Mouse (Mus musculus): ENCODE measurements around the gene Slc16a6.

The Slc16a6 gene

GRCm38 (mm10) chr11:109445438-109446035 is 27.9 kb downstream of the Slc16a6 start:
- peak; percentile 84 for DNase-seq (ENCODE audit: low read depth)

DNA sequence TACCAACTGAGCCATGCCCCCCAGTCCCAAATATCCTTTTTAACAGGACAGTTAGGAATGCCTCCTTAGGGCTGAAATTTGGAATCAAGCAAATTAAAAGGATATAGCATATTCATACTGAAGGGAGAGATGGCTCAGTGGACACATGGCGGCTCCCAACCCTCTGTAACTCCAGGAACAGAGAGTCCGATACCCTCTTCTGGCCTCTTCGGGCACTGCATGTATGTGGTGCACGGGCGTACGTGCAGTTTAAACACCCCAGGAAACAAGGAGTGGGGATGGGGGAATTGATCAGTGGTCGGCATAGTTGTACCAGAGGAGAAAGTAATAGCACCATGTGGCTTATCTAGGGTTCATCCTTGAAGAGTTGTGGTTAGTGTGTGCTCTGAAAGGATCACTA is 28.8 kb downstream of the Slc16a6 start:
- DNase-seq (ENCODE audit: low read depth): peak; percentile 63

DNA sequence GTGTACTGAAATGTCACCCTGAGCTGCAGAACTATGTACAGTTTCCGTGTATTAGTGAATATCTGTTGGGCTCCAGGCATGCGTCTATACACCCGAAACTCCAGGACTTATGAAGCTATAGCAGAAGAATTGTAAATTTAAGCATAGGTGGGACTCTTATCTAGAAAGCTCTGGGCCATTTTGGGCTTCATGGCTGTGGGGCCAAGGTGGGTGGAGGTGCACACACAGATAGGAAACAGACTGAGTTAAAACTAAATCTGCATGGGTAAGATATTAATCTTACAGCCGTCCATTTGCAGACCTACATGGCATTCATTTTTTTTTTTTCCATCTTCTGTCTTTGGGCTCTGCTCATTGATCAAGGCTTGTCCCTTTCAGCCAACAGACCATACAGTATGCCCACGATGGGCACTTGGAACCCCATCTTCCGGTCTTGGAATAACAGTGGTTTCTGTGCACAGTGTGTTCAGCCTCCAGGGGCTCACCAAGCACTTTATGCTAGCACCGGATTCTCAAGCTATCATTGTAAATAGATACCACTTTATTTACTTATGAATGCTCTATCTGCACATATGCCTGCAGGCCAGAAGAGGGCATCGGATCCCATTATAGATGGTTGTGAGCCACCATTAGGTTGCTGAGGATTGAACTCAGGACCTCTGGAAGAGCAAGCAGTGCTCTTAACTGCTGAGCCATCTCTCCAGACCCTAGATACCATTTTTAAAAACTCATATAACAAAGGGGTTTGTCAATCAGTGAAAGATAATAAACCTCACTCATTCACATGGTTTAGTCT is 29.7 kb downstream of the Slc16a6 start:
- DNase-seq (ENCODE audit: low read depth): peak; percentile 29

DNA sequence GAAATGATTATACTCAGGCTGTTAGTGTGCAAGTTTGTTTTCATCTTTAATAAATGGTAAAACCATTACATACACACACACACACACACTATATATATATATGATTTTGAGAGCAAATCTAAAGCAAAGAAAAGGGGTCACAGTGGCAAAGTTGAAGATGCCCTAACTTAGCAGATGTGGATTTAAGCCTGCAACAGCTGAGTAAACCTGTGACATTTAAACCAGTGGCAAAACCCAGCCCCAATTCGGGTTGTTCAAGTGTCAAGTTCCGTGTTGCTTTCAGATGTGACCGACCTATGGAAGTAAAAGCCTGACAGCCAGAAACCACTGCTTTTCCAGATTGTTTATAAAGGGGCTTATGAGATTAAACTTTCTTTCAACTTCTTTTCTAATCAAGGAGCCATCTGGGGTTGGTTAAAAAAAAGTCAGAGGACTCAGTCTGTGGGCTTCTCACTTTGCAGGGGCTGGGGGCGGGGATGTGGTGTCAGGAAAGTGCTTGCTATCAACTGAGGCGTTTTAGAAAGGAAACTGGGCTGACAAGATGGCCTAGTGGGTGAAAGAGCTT is 31.1 kb downstream of the Slc16a6 start:
- peak; percentile 52 for DNase-seq (ENCODE audit: low read depth)

DNA sequence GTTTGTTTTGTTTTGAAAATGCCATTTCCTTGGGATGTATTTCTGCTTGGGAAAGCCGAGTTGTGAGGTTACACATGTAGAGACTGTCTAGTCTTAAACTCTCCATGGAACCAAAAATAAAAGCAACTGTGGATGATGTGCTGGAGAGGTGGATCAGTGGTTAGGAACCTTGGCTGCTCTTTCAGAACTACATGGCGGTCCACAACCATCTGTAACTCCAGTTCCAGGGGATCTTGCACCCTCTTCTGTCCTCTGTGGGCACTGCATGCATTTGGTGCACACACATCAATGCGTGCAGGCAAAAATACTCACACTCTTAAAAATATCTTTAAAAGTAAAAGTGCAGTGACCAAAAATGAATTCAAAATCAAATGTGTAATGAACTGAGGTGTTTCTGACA is 32.3 kb downstream of the Slc16a6 start:
- DNase-seq (ENCODE audit: low read depth): peak; percentile 92

GRCm38 (mm10) chr11:109440641-109441040 is 32.8 kb downstream of the Slc16a6 start:
- DNase-seq (ENCODE audit: low read depth): no peak

DNA sequence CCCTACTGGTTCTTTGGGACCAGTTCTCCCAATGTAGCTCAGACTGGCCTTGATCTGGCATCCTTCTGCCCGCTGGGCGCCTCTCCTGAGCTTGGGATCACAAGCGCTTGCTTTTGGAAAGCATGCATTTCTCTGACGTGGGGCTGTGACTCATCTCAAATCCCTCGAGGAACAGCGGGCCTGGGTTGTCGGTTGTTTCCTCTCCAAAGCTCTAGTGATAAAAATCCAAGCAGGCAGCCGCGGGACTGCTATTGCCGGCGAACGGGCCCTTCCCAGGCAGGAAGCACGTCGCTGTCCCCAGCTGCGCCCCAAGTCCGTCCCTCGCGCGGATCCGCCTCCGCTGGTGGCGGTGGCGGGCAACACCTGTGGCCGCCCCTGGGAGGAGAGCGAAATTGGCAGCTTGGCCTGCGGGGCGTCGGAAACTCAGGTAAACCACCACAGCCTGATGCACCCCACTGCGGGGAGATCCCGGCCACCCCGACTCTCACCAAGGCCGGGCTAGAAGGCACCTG is 33.5 kb downstream of the Slc16a6 start:
- DNase-seq (ENCODE audit: low read depth): peak; percentile 91

DNA sequence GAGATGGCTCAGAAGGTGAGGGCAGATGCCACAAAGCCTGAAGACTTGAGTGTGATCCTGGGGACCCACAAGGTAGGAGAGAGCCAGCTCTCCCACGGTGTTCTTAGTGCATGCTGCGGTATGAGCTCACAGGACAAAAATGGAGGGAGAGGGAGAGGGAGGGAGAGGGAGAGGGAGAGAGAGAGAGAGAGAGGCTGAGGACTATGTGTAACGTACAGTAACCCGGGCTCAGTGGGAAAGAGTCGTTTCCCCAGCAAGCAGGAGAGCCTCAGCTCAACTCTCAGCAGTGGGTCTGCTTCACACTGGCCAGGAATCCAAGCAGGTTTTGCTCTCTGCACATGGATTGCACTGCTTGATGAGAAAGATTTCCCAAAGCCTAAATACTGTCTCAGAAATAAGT is 34.2 kb downstream of the Slc16a6 start:
- peak; percentile 31 for DNase-seq (ENCODE audit: low read depth)

DNA sequence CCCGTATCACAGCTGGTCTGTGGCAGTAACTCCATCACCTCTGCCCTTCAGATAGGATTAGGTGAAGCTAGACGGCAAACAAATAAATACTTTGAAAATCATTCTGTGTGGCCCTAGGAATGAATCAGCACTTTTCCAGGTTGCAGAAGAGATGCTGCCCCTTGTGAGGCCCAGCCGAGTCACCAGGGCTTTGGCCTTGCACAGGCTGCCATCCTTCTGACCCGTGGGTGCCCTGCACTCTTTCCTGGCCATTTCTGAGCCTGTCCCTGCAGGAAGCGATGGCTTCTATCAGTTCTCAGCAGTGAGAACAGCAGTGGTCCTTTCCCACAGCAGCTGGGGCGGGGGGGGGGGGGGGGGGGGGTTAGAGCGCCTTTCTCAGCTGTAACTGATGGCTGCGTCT is 36.5 kb downstream of the Slc16a6 start:
- DNase-seq (ENCODE audit: low read depth): no peak

DNA sequence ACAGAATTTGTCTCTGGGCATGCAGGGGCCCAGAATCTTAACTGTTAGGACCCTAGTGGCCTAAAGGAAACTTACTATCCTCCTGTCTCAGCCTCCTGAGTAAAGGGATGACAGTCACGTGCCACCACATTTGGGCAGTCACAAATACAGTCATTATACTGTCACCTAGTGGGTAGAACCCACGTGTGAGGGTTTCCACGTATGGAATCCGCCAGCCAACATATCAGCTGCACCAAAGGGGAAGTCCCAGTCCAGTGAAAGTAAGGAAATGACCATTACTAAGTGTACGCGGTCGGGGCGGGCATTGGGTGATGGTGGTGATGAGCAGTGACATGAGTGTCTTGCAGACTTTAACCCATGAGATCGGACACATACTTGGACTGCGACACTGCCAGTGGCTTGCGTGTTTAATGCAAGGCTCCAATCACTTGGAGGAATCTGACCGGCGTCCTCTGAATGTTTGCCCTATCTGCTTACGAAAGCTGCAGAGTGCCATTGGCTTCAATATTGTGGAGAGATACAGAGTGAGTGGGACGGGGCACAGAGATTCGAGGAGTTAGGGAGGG is 39.1 kb downstream of the Slc16a6 start:
- DNase-seq (ENCODE audit: low read depth): peak; percentile 82

GRCm38 (mm10) chr11:109427353-109427752 is 46.0 kb downstream of the Slc16a6 start:
- DNase-seq (ENCODE audit: low read depth): peak; percentile 57

DNA sequence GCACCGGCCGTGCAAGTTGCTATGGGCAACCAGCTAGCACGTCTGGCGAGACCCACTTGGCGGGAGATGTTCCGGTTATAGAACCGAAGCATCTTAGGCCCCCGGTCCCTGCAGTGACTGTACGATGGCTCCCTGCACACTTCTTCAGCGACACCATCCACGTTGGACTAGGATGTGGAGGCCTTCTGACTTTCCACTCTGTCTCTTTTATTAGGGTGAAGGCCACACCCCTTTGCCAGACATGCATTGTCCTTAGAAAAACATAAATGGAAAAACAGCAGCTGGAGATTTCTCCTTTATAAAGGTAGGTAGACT is 47.2 kb downstream of the Slc16a6 start:
- DNase-seq (ENCODE audit: low read depth): no peak

GRCm38 (mm10) chr11:109425392-109426271 is 47.8 kb downstream of the Slc16a6 start, which contains the start of gene Amz2:
TSS of gene Amz2 (plus strand) at chr11:109425946.
- peak; percentile 100 for DNase-seq (ENCODE audit: low read depth)

GRCm38 (mm10) chr11:109423294-109423693 is 50.1 kb downstream of the Slc16a6 start:
- no peak for DNase-seq (ENCODE audit: low read depth)

- peak; percentile 43 for DNase-seq (ENCODE audit: low read depth)
Measured at GRCm38 (mm10) chr11:109422263-109422662, 51.1 kb downstream of the Slc16a6 start.

- DNase-seq (ENCODE audit: low read depth): peak; percentile 70
Measured at GRCm38 (mm10) chr11:109421205-109421604, 52.2 kb downstream of the Slc16a6 start.

- peak; percentile 93 for DNase-seq (ENCODE audit: low read depth)
Measured at GRCm38 (mm10) chr11:109420567-109420962, 52.8 kb downstream of the Slc16a6 start.

DNA sequence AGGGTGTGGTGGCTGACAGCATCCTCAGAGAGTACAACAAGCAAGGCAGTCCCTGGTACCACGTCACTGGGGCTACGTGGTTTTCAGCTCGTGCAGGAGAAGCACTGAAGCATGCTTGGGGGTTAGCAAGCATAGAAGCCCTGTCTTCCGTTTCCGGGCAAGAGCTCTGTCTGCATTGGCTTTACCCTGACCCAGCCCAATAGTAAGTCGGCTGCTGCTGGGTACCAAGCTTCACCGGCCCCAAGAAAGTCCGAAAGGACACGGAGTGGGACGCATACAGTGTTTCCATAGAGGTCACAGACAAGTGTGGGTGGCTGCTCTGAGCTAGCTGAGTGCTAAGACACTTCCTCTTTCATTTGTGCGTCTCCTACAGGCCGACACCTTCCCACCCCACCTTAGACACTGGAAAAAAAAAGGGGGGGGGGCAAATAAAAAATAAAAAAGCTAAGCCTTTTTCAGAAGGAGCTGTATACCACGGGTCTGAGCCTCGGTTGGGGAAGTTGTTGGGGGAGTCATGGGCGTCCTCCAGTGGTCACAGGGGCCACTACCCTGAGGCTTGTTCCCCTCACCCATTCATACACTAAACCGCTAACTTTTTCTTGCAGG is 53.3 kb downstream of the Slc16a6 start:
- DNase-seq (ENCODE audit: low read depth): peak; percentile 95

GRCm38 (mm10) chr11:109419461-109419860 is 53.9 kb downstream of the Slc16a6 start:
- no peak for DNase-seq (ENCODE audit: low read depth)

DNA sequence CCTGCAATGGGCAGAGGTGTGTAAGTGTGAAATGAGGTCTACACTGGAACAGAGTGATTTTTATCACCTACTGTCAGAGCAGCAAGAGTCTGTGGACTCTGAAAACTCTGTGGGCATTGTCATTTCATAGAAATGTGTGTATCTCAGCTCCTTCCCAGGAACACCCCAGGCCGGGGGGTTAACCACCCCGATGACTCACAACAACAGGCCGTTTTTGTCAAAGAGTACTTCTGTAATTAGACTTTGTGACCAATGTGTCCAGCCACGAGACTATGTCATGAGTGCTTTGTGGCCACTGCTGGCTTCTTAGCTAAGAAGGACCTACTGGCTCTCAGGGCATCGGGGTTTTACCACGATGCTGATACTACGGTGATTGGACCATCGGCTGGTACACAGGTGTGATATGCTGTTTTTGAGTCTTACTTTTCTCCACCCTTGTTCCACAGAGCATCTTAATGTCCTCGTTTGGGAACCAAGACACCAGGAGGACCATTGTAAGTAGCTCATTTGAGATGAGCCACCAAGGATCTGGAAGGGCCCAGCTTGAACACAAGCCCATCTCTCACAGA is 55.8 kb downstream of the Slc16a6 start:
- peak; percentile 77 for DNase-seq (ENCODE audit: low read depth)

Data from induced T-regulatory cell, adult 2 months (primary cell).